Mouse (Mus musculus): ENCODE measurements at regions not wholly inside any gene's neighbourhood (a gene's known extent, or its start where the extent isn't known, plus 50 kb on each side); places are given as distances from the start of the nearest gene placed in this dataset.
A peak's percentile ranks its signal among the peaks of the same experiment; 100 is the strongest.

GRCm38 (mm10) chr9:96419151-96419550 is 54.9 kb upstream of the Atp1b3 start:
- Histone ChIP-seq H3K9me3 (no peaks in the 10 kb centered on the region), H3K9ac (no peak overlapping the region), H3K4me1 (peaks cover 12% of the 10 kb centered on the region), H3K4me2 (no peak overlapping the region), H3K4me3 (no peak overlapping the region), H3K27ac (no peak overlapping the region), H3K36me3 (no peaks in the 10 kb centered on the region), H3K27me3 (no peaks in the 10 kb centered on the region)
- no peak for ATAC-seq (ENCODE audit: borderline replicate concordance, extremely low read depth, low FRiP score, low TSS enrichment)
- 63% methylated on average over 5 of the region's 5 CpGs for WGBS

- Histone ChIP-seq H3K9ac (no peak overlapping the region), H3K27me3 (no peaks in the 10 kb centered on the region), H3K4me2 (no peak overlapping the region), H3K36me3 (no peaks in the 10 kb centered on the region), H3K4me1 (peaks cover 12% of the 10 kb centered on the region), H3K27ac (peak overlapping the region; percentile 41), H3K4me3 (no peak overlapping the region), H3K9me3 (no peaks in the 10 kb centered on the region)
- ATAC-seq (ENCODE audit: borderline replicate concordance, extremely low read depth, low FRiP score, low TSS enrichment), result no peak; the same call in 1 of the 2 replicates
- 33% methylated on average over 5 of the region's 5 CpGs for WGBS
These were observed 51.8 kb upstream of the Atp1b3 start for GRCm38 (mm10) chr9:96415873-96416570.

Measured in lung, embryonic 15.5 days (tissue).